Mouse (Mus musculus) megakaryocyte, adult 5-6 weeks (primary cell): Measurements from ENCODE around the gene F930015N05Rik. TPM values are rescaled to one million over a fixed set of nuclear protein-coding genes. Genes with fewer than 3 reads are reported as not detected.

ENCODE experiments used
- ATAC-seq: 2 replicates; pipeline ENCODE4 v1.8.0; 2016; ENCODE audit warnings: mild to moderate bottlenecking, inconsistent platforms; ENCODE audit not compliant: poor library complexity, severe bottlenecking
- total RNA-seq, 2 experiments: library from RNA; stranded (forward) in 1 of 2; stranded (reverse) in 1 of 2; fragments of 153-499, 151-499 nt in 1 of 2; fragments of 221-1000, 200-1000 nt in 1 of 2; gene quantifications; 2 replicates each; pipeline versions ENCODE4 v1.2.3 to v1.2.4; 2015 to 2017

Gene F930015N05Rik
- total RNA-seq (2015) (not detected in 2 replicates), total RNA-seq (2017) (not detected in 2 replicates)

DNA sequence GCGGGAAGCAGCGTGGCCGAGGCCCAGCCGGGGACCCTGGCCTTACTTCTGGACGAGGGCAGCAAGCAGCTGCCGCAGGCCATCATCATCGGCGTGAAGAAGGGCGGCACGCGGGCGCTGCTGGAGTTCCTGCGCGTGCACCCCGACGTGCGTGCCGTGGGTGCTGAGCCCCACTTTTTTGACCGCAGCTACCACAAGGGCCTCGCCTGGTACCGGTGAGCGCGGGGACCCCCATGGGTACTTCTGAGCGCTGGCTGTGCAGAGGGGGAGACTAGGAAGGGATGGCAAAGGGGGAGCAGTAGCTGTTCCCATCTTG, at the start of gene F930015N05Rik:
Gene F930015N05Rik, minus strand, starts transcription at position 242 of the 316 bp plus-strand sequence.
- ATAC-seq: no peak

DNA sequence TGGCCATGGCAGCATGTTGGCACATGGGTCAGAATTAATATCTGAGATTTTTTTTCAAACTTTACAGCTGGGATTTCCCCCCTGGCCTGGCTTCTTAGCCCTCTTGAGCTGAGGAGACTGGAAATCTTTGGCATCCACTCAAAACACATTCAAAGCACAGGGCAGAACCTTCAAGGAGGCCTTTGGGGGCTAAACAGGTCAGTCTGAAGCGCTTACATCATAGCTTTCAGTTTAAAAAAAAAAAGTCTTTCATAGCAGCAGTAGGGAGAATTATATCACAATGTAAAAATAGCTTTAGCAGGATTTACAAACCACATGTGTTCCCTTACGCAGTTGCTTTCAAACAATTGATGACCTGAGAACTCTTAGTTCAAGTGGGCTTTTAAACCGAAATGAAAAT, 45.0 kb upstream of the F930015N05Rik start:
- ATAC-seq: no peak

DNA sequence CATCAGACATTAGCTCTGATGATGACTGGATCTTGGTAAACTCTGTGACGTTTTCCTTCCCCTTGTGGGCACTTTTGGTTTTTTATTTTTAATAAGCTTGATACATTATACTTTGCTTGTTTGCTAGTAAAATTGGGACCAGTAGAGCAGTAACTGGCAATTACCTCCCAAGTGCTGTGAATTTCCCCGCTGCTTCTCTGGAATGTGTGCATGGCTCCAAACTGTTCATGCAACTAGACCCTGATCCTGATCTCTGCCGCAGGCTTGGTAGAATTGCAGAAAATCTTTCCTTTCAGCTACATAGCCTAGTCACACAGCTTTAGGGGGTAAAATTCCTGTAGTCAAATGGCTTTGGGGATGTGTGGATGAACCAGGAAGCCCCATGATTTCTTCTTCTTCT, 37.2 kb upstream of the F930015N05Rik start:
- no peak for ATAC-seq

DNA sequence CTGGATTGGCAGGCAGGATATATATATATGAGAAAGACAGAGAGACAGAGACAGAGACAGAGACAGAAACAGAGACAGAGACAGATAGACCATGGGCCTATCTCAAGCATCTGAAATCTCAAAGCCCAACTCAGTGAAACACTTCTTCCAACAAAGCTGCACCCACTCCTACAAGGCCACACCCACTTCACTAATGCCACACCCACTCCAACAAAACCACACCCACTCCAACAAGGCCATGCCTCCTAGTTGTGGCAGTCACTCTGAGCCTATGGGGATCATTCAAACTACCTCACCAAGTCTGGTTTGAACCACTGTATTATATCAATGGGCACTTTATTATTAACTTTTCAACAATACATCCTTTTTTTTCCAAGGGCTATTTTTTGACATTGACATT, 34.2 kb upstream of the F930015N05Rik start:
- ATAC-seq: no peak

DNA sequence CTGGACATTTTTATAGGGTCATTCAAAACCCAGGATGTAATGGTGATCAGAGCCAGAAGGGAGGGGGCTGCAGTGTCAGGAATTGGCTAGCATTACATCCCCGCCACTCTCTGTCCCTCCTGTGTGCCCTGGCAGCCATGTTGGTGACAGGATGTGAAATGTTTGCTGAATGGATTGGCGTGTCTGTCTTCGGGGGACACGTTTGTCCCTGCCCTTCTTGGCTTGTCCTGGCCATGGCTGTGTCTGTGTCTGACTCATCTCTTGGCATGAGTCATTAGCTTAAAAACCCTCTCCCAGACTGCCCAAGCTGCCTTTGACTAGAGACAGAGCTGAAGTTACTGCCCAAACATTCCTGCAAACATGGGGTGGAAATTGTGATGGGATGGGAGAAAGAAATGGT, 32.3 kb upstream of the F930015N05Rik start:
- no peak for ATAC-seq

DNA sequence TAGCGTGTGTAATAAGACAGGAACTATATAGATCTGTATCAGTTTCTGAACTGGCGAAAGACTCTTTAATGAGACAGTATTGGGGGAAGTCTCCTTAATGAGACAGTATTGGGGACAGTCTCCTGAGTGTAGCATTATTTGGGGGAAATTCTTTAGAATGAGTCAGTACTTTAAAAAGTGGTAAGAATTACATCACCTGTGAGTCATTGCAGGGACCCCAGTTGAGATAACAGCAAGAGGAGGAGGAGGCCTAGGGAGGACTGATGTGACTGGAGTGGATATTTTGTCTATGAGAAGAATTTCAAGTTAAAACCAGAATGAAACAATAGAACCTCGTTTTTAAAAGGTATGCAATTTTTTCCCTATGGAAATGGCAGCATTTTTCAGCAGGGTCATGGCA, 25.3 kb upstream of the F930015N05Rik start:
- no peak for ATAC-seq

DNA sequence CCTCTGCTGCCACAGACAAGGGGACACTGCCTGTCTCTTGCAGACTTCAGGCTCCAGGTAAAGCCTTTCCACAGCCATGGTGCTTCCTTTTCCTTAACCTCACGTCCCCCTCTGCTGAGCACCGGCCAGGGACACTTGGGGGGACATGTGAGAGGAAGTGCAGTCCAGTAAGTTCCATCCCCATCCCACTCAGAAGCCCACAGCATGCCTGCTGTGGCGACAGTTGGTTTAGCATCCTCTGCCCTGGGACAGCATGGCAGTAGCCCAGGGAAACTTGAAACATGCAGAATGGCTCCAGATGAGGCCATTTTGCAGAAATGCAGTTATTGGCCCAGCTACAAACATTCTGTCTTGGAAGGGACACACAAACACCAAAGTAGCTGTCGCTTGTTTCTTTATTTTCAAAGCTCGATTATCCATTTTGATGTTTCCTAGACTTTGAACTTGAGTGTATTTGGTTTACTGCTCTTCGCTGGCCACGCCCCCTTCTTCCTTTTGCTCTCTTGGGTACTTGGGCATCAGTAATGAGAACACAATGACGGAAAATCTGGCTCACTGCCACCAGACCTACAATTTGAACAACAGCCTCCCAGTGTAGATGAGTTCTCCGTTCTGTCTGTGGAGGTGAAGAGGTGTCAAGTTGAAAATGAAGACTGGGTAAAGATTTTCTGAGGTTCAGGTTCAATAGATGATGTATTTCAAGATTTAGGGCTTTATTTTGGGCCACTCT, 12.3 kb upstream of the F930015N05Rik start:
- no peak for ATAC-seq

DNA sequence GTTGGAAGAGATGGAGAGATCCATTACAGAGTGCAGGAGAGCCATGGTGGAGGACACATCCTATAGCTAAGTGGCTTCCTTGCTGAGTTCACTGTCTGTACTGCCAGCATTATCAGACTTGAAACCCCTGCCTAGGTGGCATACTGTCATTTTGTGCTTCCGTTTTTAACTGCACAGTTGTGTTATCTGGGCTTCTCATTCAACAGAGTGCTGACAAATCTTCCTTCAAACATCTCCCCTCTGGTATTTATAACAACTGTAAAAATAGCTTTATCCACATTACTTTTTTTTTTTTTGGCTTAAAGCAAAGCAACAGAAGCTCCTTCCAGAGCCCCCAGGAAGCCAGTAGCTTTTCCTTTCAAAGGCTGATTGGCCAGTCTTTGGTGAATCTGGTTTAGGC, 8.8 kb upstream of the F930015N05Rik start:
- no peak for ATAC-seq

DNA sequence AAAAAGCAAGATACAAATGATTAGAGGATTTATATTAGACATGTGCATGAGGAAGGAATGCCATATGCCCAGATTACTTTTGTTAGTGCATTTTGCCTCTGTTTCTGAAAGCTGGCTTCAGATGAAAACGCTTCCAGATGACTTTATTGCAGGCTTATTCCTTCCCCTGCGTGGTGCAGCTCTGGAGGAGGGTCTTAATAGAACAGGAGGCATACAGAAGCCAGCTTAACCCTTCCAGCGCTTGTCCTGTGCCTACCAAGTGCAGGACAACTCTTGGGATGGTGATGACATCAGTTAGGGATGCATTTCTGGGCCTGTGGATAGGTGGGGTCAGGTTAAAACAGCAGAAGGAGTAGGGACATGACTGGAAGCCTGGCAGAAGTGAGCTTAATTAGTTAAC, 6.2 kb upstream of the F930015N05Rik start:
- ATAC-seq: no peak

DNA sequence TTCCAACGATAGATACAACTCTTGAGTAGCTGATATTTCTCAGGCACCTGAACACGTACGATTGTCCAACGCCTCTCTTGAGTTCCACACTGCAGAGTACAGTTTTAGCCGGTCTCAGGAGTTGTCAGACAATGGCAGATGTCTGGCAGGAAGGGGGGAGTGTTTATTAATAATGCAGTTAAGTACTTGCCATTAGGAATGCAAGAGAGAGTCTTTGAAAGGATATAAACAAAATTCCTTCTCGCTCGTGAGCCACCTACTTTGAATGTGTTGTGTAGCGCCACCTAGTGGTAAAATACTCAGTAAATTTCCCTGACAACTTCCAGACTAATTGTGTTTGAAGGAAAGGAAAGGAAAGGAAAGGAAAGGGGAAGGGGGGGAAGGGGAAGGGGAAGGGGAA, 5.7 kb upstream of the F930015N05Rik start:
- no peak for ATAC-seq

DNA sequence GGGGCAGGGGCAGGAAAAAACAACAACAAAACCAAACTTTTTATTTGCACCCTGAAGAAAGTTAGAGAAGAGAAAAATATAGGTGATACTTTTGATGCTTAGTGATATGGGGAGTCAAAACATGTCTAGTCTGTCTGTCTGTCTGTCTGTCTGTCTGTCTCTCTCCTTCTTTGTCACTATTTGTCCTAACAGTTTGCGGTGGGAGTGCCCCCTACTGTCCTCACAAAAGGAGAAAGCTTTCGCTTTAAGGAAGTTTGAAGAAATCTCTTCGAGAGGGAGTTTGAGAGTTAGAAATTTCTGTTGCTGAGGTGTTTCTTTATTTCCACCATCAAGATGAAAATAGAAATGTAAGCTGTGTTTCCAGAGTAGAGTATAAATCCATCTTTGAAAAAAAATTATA, 2.5 kb upstream of the F930015N05Rik start:
- ATAC-seq: no peak

DNA sequence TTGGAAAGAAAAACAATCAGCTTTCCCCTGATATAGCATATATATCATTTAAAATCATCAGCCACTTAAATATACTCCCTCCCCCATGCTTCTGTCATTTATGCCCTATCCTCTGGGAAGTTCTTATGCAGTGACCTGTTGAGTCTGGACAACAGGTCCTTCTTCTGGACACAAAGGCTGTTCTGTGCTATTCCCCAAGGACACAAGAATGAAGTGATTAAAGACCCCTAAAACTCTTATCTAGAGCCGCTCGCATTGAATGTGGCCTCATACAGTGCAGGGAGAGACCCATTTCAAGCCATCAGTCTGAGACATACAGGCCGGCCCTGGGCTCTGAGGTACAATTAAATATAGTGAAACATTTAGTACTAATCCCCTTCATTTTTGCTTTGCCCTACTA, 1.3 kb upstream of the F930015N05Rik start:
- no peak for ATAC-seq

DNA sequence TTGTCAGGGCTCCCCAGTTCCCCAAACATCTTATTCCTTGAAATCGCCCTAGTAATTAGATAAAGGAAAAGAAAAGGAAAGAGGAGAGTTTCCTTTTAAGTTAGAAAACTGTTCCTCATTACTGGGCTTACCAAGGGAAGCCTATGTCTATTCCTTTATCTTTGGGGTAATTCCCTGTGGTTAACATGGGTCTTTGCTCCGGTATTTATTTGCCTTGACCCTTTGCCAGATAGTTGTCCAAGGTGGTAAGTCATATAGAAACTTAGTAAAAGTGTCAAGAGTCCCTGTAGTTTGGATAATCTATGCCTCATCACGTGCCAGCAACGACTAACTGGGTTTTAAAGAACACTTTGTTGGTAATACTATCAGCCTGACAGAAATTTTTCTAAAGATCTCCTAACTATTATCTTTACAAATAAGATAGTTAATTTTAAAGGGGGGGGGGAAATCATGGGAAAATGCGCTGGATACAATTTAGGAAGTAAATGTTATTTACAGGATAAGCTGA, 392 bp upstream of the F930015N05Rik start:
- no peak for ATAC-seq

DNA sequence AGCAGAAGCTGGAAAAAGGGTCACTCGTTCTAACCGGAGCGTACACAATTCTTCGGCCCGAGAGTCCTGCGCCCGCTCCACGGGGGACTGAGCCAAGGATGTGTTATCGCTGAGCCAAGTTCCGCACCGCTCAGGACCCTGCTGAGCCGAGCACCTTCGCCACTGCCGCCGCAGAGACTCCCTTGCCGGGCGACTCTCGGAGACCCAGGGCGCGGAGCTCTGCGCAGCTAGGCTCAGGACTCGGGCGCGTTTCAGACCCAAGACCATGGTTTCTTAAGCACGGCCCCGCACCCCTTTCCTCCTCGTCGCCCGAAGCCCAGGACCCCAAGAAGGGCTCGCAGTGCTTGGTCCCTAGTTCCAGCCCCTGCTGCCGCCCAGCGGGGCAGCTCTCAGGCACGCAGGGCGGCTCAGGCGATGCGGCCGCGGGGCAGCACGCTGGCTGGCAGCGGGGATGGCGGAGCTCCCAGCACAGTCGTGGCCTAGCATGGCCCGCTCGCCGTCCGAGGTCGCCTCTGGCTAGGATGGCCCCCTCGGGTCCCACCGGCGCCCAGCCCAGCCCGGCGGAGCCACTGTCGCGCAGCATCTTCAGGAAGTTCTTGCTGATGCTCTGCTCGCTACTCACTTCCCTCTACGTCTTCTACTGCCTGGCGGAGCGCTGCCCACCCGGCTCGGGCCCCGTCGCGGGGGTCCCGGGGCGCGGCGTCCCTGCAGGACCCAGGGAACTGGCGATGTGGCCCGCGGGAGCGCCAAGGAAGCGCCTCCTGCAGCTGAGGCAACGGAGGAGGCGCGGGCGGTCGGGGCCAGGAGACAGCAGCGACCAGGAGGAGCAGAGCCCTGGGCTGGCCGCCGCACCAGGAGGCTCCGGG, 674 bp downstream of the F930015N05Rik start:
- ATAC-seq: peak; percentile 21; the same call in 1 of the 2 replicates

DNA sequence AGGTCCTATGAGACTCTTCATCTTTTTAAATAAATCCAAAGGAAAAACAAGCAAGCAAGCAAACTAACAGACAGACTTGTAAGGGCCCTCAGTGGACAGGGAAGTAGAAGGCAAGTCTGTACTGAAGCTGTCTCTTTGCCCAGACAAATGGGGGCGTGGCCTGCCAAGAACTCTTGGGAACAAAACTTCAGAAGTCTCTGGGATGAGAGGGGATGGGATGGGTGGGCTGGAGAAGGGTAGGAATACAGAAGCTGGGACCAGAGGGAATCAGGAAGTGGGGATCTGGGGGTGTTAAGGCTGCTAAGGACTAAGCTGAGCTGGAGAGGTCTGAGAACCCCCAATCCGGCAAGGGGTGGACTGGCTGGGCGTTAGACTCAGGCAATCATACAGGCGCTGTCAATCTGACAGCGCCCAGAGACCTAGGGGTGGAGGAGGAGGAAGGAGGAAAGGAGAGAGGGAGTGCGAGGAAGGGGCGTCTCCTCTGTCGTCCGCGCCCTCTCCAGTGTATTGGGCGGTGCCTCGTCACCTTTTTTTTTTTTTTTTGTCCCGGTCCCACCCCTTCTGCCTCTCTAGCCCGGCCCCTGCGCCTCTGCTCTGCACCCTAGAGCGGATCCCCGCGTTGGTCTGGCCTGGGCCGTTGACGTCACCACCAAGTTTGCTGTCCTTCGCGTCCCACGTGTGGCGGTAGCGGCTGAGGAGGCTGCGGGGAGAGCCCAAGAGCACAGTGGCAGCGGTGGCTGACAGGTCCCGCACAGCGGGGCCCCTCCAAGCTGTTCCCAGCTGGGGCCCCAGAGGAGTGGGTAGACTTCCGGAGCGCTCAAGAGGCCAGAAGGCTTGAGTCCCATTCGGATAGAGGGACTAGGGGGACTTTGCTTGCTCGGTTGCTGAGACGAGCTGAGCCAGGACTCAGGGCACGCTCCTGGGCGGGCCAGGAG, 1.6 kb downstream of the F930015N05Rik start, which contains the start of gene Hs3st3a1:
Gene Hs3st3a1, plus strand, starts transcription at position 722 of the 935 bp plus-strand sequence.
- ATAC-seq: peak; percentile 52

DNA sequence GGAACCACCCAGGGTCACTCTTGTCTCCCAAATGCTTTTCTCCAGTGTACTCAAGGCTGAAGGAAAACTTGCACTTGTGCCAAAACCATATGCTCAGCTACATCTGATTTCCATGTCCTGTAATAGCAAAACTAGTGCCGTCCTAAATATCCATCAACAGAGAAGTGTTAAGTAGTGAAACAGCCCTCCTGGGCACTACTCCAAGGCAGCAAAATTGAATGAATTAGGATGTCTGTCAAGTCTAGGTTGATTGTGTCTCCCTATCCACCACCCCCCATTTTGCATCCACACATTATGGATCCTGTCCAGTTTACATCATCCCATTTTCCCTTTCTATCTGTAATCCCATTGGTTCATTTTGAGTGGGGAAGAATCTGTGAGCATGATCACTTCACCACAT, 17.5 kb downstream of the F930015N05Rik start:
- ATAC-seq: no peak

DNA sequence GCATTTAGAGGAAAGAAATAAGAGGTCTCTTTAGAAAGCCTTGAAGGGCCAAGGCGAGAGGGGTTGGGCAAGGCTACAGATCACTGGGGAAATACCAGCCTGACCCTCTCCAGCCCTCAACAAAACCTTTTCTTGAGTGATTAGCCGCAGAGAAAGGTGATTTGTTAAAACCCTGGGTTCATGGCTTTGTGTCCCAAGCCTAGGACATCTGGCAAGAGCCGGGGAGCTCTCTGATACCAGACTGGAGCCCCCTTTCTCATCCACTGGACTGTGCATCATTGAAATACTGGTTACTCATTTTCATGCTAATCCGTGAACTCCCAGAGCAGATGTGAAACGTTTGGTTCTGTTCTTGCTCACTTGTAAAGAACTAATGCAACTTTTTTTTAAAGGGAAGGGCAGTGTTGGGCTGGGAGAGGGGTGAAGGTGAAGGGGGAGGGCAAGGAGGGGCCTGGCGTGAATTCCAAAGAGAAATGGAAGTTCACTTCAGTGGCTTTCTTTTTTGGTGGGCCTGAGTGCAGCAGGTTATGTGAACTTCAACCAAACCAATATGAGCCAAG, 35.8 kb downstream of the F930015N05Rik start:
- no peak for ATAC-seq

DNA sequence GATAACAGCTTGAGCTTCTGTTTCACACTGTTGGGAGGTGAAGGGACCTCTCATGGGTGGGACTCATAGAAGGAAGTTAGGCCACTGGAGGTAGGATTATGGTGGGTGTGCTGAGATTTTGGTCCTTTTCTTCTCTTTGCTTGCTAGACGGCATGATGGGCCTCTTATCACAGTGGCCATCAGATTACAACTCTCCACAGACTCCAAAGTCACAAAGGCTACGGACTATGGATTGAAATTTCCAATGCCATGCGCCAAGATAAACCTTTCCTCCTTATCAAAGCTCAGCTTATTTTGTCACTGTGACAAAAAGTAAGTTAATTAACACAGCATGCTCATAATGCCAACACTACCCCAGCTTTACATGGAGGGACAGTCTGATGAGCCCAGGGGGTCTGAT, 38.8 kb downstream of the F930015N05Rik start:
- ATAC-seq: no peak

DNA sequence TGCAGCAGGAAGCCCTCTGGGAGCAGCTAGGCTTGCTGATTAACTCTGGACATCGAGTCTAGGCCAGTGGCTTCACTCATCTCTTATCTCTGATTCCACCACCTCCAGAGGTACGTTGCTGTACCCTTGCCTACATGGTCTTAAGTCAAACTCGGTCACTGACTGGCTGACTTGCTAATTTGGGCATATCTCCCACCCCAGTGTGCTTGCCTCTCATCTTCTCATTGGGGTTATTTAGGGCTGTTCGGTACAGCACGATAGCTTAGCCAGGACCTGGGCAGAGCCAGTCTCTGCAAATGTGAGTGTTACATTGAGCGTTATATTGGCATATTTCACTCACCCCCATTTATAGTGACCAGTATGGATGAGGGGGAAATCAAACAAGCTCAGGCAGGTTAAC, 39.5 kb downstream of the F930015N05Rik start:
- ATAC-seq: no peak

DNA sequence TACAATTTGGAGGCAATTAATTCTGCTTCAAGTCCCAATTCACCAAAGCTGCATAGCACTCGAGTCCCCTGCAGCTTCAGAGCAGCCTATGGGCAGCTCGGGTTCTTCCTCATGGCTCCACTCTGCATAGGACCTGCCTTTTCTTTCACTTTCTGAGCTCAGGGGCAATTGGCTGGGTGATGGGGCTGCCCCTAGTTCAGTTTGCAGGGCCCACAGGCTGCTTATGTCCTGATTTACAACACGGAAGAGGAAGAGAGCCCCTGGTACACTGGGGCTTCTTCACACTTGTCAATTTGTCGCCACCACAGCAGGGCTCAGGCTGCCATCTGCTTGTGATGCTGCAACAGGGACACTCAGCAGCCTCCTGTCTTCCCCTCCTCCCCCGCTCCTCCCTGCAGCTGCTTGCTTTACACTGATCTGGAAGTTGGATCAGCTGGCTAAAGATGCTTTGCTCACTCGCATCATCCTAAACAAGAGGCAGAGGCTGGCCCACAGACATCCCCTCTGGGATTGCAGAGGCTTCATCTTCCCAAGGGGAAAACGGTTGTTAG, 40.0 kb downstream of the F930015N05Rik start:
- ATAC-seq: peak; percentile 52; the same call in 1 of the 2 replicates
